30 mouse cellular contexts compared by ENCODE assay signal in the genomic region with DNA sequence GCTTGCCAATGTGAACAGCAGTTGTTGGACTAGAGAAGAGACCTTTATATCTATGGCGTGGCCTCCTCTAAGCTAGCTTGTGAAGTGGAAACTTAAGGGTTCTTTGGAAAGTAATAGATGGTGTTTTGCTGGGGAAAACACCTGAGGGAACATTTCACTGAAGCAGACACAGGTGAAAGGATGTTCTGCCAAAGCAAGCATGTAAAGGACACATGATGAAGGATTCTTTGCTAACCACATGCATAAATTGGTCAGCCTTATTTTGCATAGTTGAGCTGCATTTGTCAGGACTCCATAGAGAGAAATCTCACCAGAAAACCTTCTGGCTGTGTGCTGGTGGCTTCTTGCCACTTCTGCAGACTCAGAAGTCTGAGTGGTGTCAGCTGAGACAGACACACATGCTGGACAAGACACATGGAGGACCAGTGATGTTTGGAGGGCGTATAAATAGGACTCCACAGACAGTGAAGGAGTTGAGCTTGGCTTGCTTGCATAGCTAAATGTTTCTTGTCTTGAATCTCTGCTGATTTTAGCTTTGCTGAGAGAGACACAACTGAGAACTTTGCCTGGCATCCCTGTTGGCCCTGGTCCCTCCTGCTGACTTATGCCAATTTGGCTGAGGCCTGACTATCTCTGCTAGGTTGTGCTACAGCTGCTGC. TPM values are rescaled to one million over a fixed set of nuclear protein-coding genes. Genes with fewer than 3 reads are reported as not detected.
DNase-seq lines count a peak whose midpoint lies in the region; ATAC-seq and TF ChIP-seq lines count a peak whose summit lies in the region.
"Had no signal": no experiment of that assay in that cellular context is flagged by ENCODE, and none has a peak within 500 bp of the region (broad histone marks: within the 10 kb centered on the region; RNA-seq: fewer than 3 reads in every experiment).

No protein-coding gene starts in this region.

- peak; percentile 43 for DNase-seq in forebrain, postnatal 0 days
- peak; percentile 50 for DNase-seq in heart, adult 11 months
- DNase-seq in heart, postnatal 10 days = no peak
- DNase-seq in adipocyte (ENCODE audit: low spot score) = peak; percentile 5
- DNase-seq in brain, embryonic 18.5 days (ENCODE audit: low read depth, low spot score) = peak; percentile 6
- DNase-seq in layer of hippocampus, postnatal 10 days (ENCODE audit: low spot score in 2 of 2) = no peak
- DNase-seq: adrenal gland, postnatal 10 days; B cell, adult 2 months; cerebellum, postnatal 25 days; kidney, adult 2 months; lung, adult 18-20 months; lung, postnatal 10 days; thymus, postnatal 14 days had no signal

- no peaks in the 10 kb centered on the region for H3K36me3 ChIP-seq in forebrain, postnatal 0 days (ENCODE audit: insufficient read depth)
- no peaks in the 10 kb centered on the region for H3K36me3 ChIP-seq in forebrain, embryonic 15.5 days
- H3K36me3 ChIP-seq: embryonic facial prominence, embryonic 12.5 days; heart, embryonic 10.5 days; hindbrain, embryonic 15.5 days; limb, embryonic 12.5 days had no signal

- H3K4me3 ChIP-seq in forebrain, postnatal 0 days (ENCODE audit: low read depth, low read length) = no peak overlapping the region
- H3K4me3 ChIP-seq in forebrain, embryonic 15.5 days = no peak overlapping the region
- H3K4me3 ChIP-seq: embryonic facial prominence, embryonic 12.5 days; forebrain, embryonic 13.5 days; heart, embryonic 10.5 days; hindbrain, embryonic 15.5 days; limb, embryonic 12.5 days had no signal

- H3K27ac ChIP-seq in forebrain, postnatal 0 days (ENCODE audit: low read depth, low read length) = no peak overlapping the region
- no peak overlapping the region for H3K27ac ChIP-seq in forebrain, embryonic 15.5 days (replicated peaks)
- H3K27ac ChIP-seq: embryonic facial prominence, embryonic 12.5 days; forebrain, embryonic 13.5 days; heart, embryonic 10.5 days; hindbrain, embryonic 15.5 days; kidney, postnatal 0 days; limb, embryonic 12.5 days had no signal

- ATAC-seq in forebrain, postnatal 0 days = peak; percentile 72
- no peak; the same call in 1 of the 2 replicates for ATAC-seq in forebrain, embryonic 15.5 days (replicated peaks)
- ATAC-seq: forebrain, embryonic 13.5 days had no signal

- no peak overlapping the region for H3K9ac ChIP-seq in forebrain, postnatal 0 days
- no peak overlapping the region for H3K9ac ChIP-seq in forebrain, embryonic 15.5 days (replicated peaks)
- H3K9ac ChIP-seq: embryonic facial prominence, embryonic 12.5 days; forebrain, embryonic 13.5 days; hindbrain, embryonic 15.5 days; limb, embryonic 12.5 days had no signal

- intact Hi-C loops in heart, postnatal 10 days (cut with DNase I) = no loop called here

- H3K9me3 ChIP-seq in forebrain, postnatal 0 days (ENCODE audit: low read length) = no peaks in the 10 kb centered on the region
- H3K9me3 ChIP-seq in forebrain, embryonic 15.5 days = no peaks in the 10 kb centered on the region
- H3K9me3 ChIP-seq: embryonic facial prominence, embryonic 12.5 days; forebrain, embryonic 13.5 days; heart, embryonic 10.5 days; hindbrain, embryonic 15.5 days; limb, embryonic 12.5 days had no signal

- H3K27me3 ChIP-seq in forebrain, postnatal 0 days (ENCODE audit: insufficient read depth, low read length) = no peaks in the 10 kb centered on the region
- H3K27me3 ChIP-seq in forebrain, embryonic 15.5 days = no peaks in the 10 kb centered on the region
- H3K27me3 ChIP-seq: embryonic facial prominence, embryonic 12.5 days; forebrain, embryonic 13.5 days; hindbrain, embryonic 15.5 days; limb, embryonic 12.5 days had no signal

- H3K4me2 ChIP-seq in forebrain, postnatal 0 days (ENCODE audit: low read depth) = no peak overlapping the region
- no peak overlapping the region for H3K4me2 ChIP-seq in forebrain, embryonic 15.5 days (replicated peaks)
- H3K4me2 ChIP-seq: embryonic facial prominence, embryonic 12.5 days; forebrain, embryonic 13.5 days; hindbrain, embryonic 15.5 days; limb, embryonic 12.5 days; liver, embryonic 11.5 days; midbrain, embryonic 11.5 days had no signal

- no peak for TF ChIP-seq CTCF in forebrain, postnatal 0 days (IDR thresholded peaks at IDR 0.05; ENCODE audit: low read depth)

- 67% methylated on average over 2 of the region's 2 CpGs for WGBS in forebrain, postnatal 0 days
- WGBS in forebrain, embryonic 15.5 days = 85% methylated on average over 2 of the region's 2 CpGs

- H3K4me1 ChIP-seq in forebrain, postnatal 0 days (ENCODE audit: insufficient read depth) = no peaks in the 10 kb centered on the region
- H3K4me1 ChIP-seq in forebrain, embryonic 15.5 days = no peaks in the 10 kb centered on the region
- H3K4me1 ChIP-seq: embryonic facial prominence, embryonic 12.5 days; forebrain, embryonic 13.5 days; heart, embryonic 10.5 days; hindbrain, embryonic 15.5 days; limb, embryonic 12.5 days had no signal

RNA-seq across cellular contexts. Expression of gene Slc5a9, which starts 34.8 kb away (rescaled TPM):
- total RNA-seq in forebrain, postnatal 0 days (2014; rRNA removed) = not detected in 2 replicates
- polyA plus RNA-seq in forebrain, postnatal 0 days (2015; fragmentation: Nextera tagmentation; extraction: Ambion mirVana) = 0.07 TPM in 1 of 2 replicates, not detected in the other
- polyA plus RNA-seq in forebrain, embryonic 15.5 days (2015; fragmentation: Nextera tagmentation; extraction: Ambion mirVana) = not detected in 2 replicates
- not detected for total RNA-seq in heart, postnatal 10 days (2021)
- not detected for total RNA-seq in layer of hippocampus, postnatal 10 days (2021)
- total RNA-seq: adrenal gland, postnatal 10 days; hematopoietic stem cell, adult 5-6 weeks; layer of hippocampus, postnatal 25 days; left cerebral cortex, postnatal 14 days; MEL; midbrain, postnatal 0 days had no signal
- polyA plus RNA-seq: forebrain, embryonic 13.5 days; liver, embryonic 11.5 days; midbrain, postnatal 0 days; neural tube, embryonic 14.5 days had no signal

RNA-seq across cellular contexts. Expression of gene Skint8, which starts 51.3 kb away (rescaled TPM):
- total RNA-seq in forebrain, postnatal 0 days (2014; rRNA removed) = not detected in 2 replicates
- not detected in 2 replicates for polyA plus RNA-seq in forebrain, postnatal 0 days (2015; fragmentation: Nextera tagmentation; extraction: Ambion mirVana)
- not detected in 2 replicates for polyA plus RNA-seq in forebrain, embryonic 15.5 days (2015; fragmentation: Nextera tagmentation; extraction: Ambion mirVana)
- total RNA-seq in heart, postnatal 10 days (2021) = not detected
- total RNA-seq in layer of hippocampus, postnatal 10 days (2021) = under 1 TPM in 1 of 2 experiments, not detected in 1; 0.62 TPM
- total RNA-seq: adrenal gland, postnatal 10 days; hematopoietic stem cell, adult 5-6 weeks; layer of hippocampus, postnatal 25 days; MEL; midbrain, postnatal 0 days had no signal
- polyA plus RNA-seq: embryonic facial prominence, embryonic 12.5 days; forebrain, embryonic 13.5 days; gonadal fat pad, adult 2 months; heart, embryonic 10.5 days; hindbrain, embryonic 15.5 days; intestine, embryonic 14.5 days; kidney, adult 2 months; kidney, postnatal 0 days; limb, embryonic 12.5 days; liver, embryonic 11.5 days; midbrain, embryonic 11.5 days; midbrain, postnatal 0 days; neural tube, embryonic 14.5 days had no signal

Comparison
In these comparisons a context has a peak if more than half of its experiments do, and no peak if none do; other contexts are left out.
1. DNase-seq: peak in forebrain, postnatal 0 days (single experiment), heart, adult 11 months (single experiment), adipocyte (single experiment) and brain, embryonic 18.5 days (single experiment); none in heart, postnatal 10 days (0 of 2) and layer of hippocampus, postnatal 10 days (0 of 2).